Mouse (Mus musculus) liver, postnatal 0 days (tissue): Measurements from ENCODE around the gene Olfm1. TPM values are rescaled to one million over a fixed set of nuclear protein-coding genes. Genes with fewer than 3 reads are reported as not detected.

Source experiments
- ATAC-seq: fragments of 200-750 bp; cut with Nextera tagmentation; 2 replicates; pipeline ENCODE4 v1.8.0; 2017; ENCODE audit warnings: mild to moderate bottlenecking, moderate library complexity
- DNase-seq: peaks from one replicate; pipeline ENCODE4 v3.0.0-alpha.2; 2016
- H3K27ac ChIP-seq: fragments of 300-500 bp; sonication (generic); 2 replicates; pipeline ENCODE4 v1.5.1; 2014; ENCODE audit warnings: antibody characterized with exemption, moderate library complexity, mild to moderate bottlenecking, low read depth
- H3K27me3 ChIP-seq: fragments of 300-500 bp; sonication (generic); 2 replicates; pipeline ENCODE4 v1.6.1; 2014; ENCODE audit warnings: low read length, control low read depth, mixed read lengths; ENCODE audit not compliant: insufficient read depth
- H3K36me3 ChIP-seq: fragments of 300-500 bp; sonication (generic); replicated peaks from 2 replicates; pipeline ENCODE4 v1.6.1; 2014; ENCODE audit warnings: mild to moderate bottlenecking, control low read depth, low read length, moderate library complexity, mixed read lengths; ENCODE audit not compliant: insufficient read depth
- H3K4me1 ChIP-seq: fragments of 300-500 bp; sonication (generic); 2 replicates; pipeline ENCODE4 v1.6.1; 2014; ENCODE audit warnings: antibody characterized with exemption, mild to moderate bottlenecking, control low read depth; ENCODE audit not compliant: insufficient read depth
- H3K4me2 ChIP-seq: fragments of 300-500 bp; sonication (generic); 2 replicates; pipeline ENCODE4 v1.6.1; 2014; ENCODE audit warnings: low read depth, mild to moderate bottlenecking, low read length, moderate library complexity, mixed read lengths
- H3K4me3 ChIP-seq: fragments of 300-500 bp; sonication (generic); 2 replicates; pipeline ENCODE4 v1.5.1; 2014; ENCODE audit warnings: low read depth, low read length
- H3K9ac ChIP-seq: fragments of 300-500 bp; sonication (generic); replicated peaks from 2 replicates; pipeline ENCODE4 v1.6.1; 2014; ENCODE audit warnings: mild to moderate bottlenecking, moderate library complexity
- H3K9me3 ChIP-seq: fragments of 300-500 bp; sonication (generic); 2 replicates; pipeline ENCODE4 v1.6.1; 2016; ENCODE audit warnings: mild to moderate bottlenecking, control low read depth, low read length, mixed read lengths
- CTCF ChIP-seq: sonication (generic); IDR thresholded peaks from 2 replicates; pipeline ENCODE4 v1.5.1; 2016; ENCODE audit warnings: antibody characterized with exemption, low read depth
- EP300 ChIP-seq: IDR thresholded peaks from 2 replicates; pipeline ENCODE4 v1.6.1; 2016; ENCODE audit warnings: antibody characterized with exemption, low read depth, mild to moderate bottlenecking
- WGBS: fragments of 180-500 bp; shearing (Covaris S2); extraction: QIAGEN DNeasy Blood & Tissue Kit; methylation state at CpG from one replicate; pipeline ENCODE4 v1.1.7; 2014; ENCODE audit not compliant: insufficient replicate concordance; 5-methylcytosine and 5-hydroxymethylcytosine counted together
- polyA plus RNA-seq: library from polyadenylated mRNA; unstranded; fragments of >200 nt; fragmentation: Nextera tagmentation; extraction: Ambion mirVana; gene quantifications from 2 replicates; pipeline ENCODE4 v1.2.1, GENCODE M21; 2015

Olfm1 gene
- polyA plus RNA-seq, 1 experiment from 2014 or later = 2.4 TPM

DNA sequence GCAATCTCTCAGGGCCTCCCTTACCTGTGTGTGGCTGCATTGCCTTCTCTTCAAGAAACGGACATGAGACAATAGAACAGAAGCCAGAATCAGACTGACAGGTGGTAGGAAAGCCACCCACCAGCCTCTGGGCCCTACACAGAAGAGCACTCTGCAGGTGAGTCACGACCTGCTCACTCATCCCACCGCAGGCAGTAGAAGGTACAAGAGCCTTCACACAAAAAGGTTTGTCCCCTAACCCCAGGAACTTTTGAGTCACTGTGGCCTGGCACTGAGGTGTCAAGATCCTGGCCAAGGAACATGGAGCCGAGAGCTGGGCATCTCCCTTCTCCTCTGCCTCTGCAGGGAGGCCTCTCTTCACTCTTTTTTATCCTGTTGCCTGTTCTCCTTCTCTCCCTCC, 42.3 kb downstream of the Olfm1 start:
- no peak for ATAC-seq
- Histone ChIP-seq H3K27me3 (no peaks in the 10 kb centered on the region), H3K9ac (no peak overlapping the region), H3K36me3 (no peaks in the 10 kb centered on the region), H3K9me3 (no peaks in the 10 kb centered on the region), H3K4me1 (no peaks in the 10 kb centered on the region), H3K27ac (no peak overlapping the region), H3K4me3 (no peak overlapping the region), H3K4me2 (no peak overlapping the region)
- no peak for DNase-seq
- WGBS = 58% methylated on average over 4 of the region's 4 CpGs
- TF ChIP-seq CTCF = no peak
- no peak for TF ChIP-seq EP300

DNA sequence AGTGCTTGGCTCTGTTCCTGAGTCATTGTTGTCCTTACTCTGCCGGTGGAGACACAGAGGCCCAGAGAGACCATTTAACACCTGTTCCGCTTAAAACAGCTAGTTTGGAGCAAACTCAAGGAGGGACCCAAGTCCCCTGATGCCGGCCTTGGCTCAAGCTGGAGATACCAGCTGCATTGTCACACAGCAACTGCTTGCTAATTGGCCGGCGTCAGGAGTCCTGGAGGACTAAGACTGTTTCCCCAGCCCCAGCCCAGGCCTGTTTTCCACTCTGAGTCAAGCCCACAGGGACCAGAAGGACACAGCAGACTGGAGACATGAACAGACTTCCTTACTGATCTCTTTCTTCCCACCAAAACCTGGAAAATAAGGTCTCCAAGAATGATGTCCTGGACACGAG, 43.7 kb downstream of the Olfm1 start:
- Histone ChIP-seq H3K4me2 (no peak overlapping the region), H3K9me3 (no peaks in the 10 kb centered on the region), H3K27ac (no peak overlapping the region), H3K4me1 (no peaks in the 10 kb centered on the region), H3K36me3 (no peaks in the 10 kb centered on the region), H3K4me3 (no peak overlapping the region), H3K9ac (no peak overlapping the region), H3K27me3 (no peaks in the 10 kb centered on the region)
- 70% methylated on average over 6 of the region's 6 CpGs for WGBS
- DNase-seq (no peak), ATAC-seq (no peak)
- TF ChIP-seq EP300 (no peak), CTCF (no peak)

DNA sequence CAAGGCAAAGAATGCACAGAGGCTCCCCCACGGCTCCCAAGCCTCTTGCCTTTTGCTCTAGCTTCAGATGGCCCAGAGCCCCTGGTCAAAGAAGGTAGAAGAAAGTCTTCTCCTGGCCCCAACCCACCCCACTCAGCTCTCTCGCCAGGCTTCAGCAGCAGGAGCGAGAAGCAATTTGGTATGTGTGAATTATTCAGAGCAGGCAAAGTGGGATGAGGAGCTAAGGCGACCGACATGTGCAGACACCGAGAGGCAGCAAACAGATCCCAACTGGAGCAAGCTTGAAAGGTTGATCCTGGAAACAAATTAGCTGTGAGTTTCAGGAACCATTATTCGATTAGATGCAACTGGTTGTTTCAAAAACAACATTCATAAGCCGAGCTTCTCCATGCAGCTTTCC, 46.8 kb downstream of the Olfm1 start:
- no peaks in the 10 kb centered on the region for H3K9me3 ChIP-seq
- no peak for ATAC-seq
- H3K27me3 ChIP-seq = no peaks in the 10 kb centered on the region
- no peak overlapping the region for H3K27ac ChIP-seq
- no peak overlapping the region for H3K9ac ChIP-seq
- H3K4me3 ChIP-seq = no peak overlapping the region
- H3K4me2 ChIP-seq = no peak overlapping the region
- no peaks in the 10 kb centered on the region for H3K4me1 ChIP-seq
- no peaks in the 10 kb centered on the region for H3K36me3 ChIP-seq
- TF ChIP-seq CTCF (no peak), EP300 (no peak)
- 64% methylated on average over 8 of the region's 8 CpGs for WGBS
- no peak for DNase-seq

DNA sequence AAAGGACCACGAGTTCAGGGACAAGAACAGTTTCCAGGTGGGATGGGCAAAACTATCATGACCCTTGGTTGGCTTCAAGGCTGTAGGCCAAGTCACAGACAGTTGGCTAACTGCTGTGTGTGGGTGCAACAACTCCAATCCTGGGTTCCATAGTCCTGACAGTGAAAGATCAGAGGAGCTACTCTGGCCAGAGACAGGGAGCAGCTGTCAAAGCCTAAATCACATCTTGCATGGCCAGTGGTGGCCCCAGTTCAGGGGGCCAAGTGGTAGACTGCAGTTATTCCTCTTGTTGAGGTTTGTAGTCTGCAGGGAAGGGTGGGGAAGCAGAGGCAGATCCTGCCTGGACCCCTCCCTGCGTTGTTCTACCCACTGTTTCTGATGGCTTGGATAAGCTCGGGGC, 48.1 kb downstream of the Olfm1 start:
- H3K27me3 ChIP-seq = no peaks in the 10 kb centered on the region
- H3K9ac ChIP-seq = no peak overlapping the region
- ATAC-seq (no peak), DNase-seq (no peak)
- TF ChIP-seq CTCF = no peak
- no peak for TF ChIP-seq EP300
- H3K36me3 ChIP-seq = no peaks in the 10 kb centered on the region
- 75% methylated on average over 3 of the region's 3 CpGs for WGBS
- no peak overlapping the region for H3K27ac ChIP-seq
- no peaks in the 10 kb centered on the region for H3K9me3 ChIP-seq
- H3K4me3 ChIP-seq = no peak overlapping the region
- H3K4me2 ChIP-seq = no peak overlapping the region
- no peaks in the 10 kb centered on the region for H3K4me1 ChIP-seq

DNA sequence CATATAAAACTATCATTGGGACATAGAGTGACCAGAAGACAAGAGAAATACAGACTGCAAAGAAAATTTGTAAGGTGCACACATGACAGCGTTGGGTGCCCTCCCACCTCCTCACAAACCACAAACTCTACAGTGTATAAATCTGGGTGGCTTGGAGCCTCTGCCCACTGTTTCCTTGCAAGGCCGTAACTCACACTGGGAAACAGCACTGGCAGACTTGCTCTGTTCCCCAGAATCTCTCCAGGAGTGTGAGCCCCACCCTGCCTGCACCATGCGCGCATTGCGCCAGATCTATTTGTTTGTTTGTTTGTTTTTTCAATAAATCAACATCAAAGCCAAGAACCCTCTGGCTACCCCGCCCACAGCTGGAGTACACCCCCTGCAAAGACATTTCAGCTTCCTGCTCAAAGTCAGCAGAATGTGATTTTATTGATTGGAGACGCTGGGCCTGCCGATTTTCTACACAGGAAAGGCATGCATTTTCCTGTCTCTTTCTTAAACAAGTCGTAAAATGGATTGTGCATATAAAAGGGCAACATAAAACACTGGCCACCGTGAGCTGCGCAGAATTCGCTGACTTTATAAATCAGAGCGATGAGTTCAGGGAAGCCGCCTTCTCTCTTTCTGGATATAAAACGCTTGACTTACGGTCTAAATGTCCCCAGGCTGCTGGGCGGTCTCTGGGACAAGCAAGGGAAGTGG, 48.9 kb downstream of the Olfm1 start:
- Histone ChIP-seq H3K27ac (no peak overlapping the region), H3K9me3 (no peaks in the 10 kb centered on the region), H3K4me2 (no peak overlapping the region), H3K4me1 (no peaks in the 10 kb centered on the region), H3K9ac (no peak overlapping the region), H3K4me3 (no peak overlapping the region), H3K36me3 (no peaks in the 10 kb centered on the region), H3K27me3 (no peaks in the 10 kb centered on the region)
- no peak for DNase-seq
- ATAC-seq = no peak
- WGBS = 49% methylated on average over 17 of the region's 17 CpGs
- TF ChIP-seq CTCF = no peak
- TF ChIP-seq EP300 = no peak

DNA sequence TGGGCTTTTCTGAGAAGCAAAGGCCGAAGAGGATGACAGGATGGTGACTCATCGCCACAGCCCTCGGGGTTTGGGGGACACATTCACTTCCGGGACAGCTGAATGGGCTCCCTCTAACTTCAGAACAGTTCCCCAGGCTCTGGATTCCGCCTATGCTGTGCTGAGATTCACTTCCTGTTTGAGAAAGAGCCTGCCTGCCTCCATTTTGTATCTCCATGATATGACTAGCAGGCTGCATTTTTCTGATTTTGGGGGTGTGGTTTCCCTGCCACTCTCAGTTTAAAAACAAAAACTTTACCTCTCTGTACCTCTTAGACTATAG, 49.4 kb downstream of the Olfm1 start:
- WGBS = 15% methylated on average over 5 of the region's 5 CpGs
- DNase-seq = no peak
- Histone ChIP-seq H3K27me3 (no peaks in the 10 kb centered on the region), H3K9ac (no peak overlapping the region), H3K27ac (no peak overlapping the region), H3K9me3 (no peaks in the 10 kb centered on the region), H3K4me2 (no peak overlapping the region), H3K36me3 (no peaks in the 10 kb centered on the region), H3K4me3 (no peak overlapping the region), H3K4me1 (no peaks in the 10 kb centered on the region)
- TF ChIP-seq CTCF = no peak
- no peak for TF ChIP-seq EP300
- no peak for ATAC-seq
